Mouse (Mus musculus) brain, embryonic 14.5 days (tissue): Measurements from ENCODE around the gene Usp34. TPM values are rescaled to one million over a fixed set of nuclear protein-coding genes. Genes with fewer than 3 reads are reported as not detected.
"Not testable (repeated sequence)": the region's sequence is repeated elsewhere in the genome, so short reads cannot be mapped to it uniquely, and the experiment has no call there.

Source experiments
- DNase-seq: peaks from one replicate; pipeline ENCODE4 v3.0.0-alpha.2; 2011; ENCODE audit warnings: low read depth
- CTCF ChIP-seq: fragments of 200-500 bp; IDR thresholded peaks from 2 replicates; pipeline ENCODE4 v1.5.1; 2012; ENCODE audit warnings: inconsistent platforms, mild to moderate bottlenecking, moderate library complexity, borderline replicate concordance; ENCODE audit not compliant: insufficient read depth, insufficient read length; ENCODE audit errors: extremely low read depth
- POLR2A ChIP-seq: fragments of 200-500 bp; IDR thresholded peaks from 2 replicates; pipeline ENCODE4 v1.6.1; 2012; ENCODE audit warnings: mild to moderate bottlenecking, inconsistent platforms, borderline replicate concordance; ENCODE audit not compliant: poor library complexity, insufficient read depth, insufficient read length, severe bottlenecking; ENCODE audit errors: extremely low read depth
- polyA plus RNA-seq: library from polyadenylated mRNA; depleted of rRNA; stranded (reverse); fragments of >200 nt; gene quantifications from 2 replicates; pipeline ENCODE4 v1.2.3, GENCODE M21; 2012

The Usp34 gene
- polyA plus RNA-seq, 1 experiment: 57.6 TPM

DNA sequence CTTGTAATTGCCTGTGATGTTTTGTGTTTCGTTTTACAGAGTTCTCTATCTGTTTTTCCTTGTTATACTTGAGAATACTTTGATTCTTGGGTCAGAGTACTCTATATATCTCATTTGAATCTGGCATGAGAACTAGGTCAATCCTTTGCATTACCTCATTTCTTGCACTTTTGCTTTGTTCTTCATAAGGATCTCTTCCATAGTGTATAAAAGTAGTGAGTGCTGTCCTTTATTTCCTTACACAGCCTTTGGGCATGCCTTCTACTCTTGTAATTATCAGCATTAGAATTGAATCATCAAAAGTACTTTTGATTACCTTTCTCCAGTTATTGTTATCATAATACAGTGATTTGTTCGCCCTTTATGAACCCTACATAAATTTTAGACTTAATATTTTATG is 73.4 kb downstream of the Usp34 start:
- no peak for DNase-seq
- TF ChIP-seq POLR2A: no peak
- no peak for TF ChIP-seq CTCF

DNA sequence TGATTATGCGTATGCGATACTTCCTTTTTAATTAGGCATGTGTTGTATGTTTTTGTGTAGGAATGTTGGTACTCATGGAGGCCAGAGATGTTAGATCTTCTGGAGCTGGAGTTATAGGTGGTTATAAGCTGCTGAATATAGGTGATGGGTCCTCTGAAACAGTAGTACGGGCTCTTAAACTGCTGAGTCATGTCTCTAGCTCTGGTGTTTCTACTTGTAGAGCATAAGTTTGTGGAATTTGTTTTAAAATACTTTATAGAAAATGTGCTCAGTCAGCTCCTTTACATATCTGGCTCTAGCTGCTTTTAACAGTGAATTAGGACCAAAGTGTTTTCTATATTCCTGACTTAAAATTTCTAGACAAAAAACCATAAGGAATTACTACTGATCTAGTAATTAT is 73.9 kb downstream of the Usp34 start:
- TF ChIP-seq POLR2A: no peak
- no peak for TF ChIP-seq CTCF
- no peak for DNase-seq

DNA sequence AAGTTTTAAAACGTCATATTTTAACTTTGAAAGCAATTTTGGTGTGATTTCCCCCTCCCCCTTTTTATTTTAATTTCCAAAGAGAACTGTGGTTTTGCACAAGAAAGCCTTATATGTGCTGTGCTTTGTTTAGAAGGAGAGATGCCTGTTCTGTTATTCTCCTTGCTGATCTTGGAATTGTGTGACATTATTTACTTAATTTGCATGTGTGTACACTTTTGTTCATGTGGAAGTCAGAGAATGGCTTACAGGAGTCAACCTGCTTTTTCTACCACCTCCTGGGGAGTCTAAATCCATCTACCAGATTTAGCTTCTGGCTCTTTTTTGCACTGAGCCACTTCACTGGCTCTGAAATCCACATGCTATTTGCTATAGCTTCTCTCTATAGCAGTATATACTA is 76.1 kb downstream of the Usp34 start:
- TF ChIP-seq POLR2A (no peak), CTCF (no peak)

DNA sequence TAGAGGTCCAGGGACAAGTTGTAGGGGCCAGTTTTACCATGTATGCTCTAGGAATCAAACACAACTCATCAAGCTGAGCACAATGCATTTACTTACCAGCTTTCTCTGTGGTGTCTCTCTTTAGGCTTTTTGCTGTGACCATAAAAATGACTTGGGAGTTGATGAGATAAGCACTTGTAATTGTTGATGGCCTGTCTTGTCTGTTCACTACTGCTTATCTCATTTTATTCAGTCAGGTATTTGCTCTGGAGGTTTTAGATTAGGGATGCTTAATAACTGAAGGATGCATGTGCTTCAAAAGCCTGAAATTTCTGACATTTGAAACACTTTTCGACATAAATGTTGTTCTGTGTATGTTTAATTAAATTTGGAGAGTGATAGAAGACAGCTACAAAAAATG is 83.0 kb downstream of the Usp34 start:
- no peak for TF ChIP-seq POLR2A
- TF ChIP-seq CTCF: no peak
- DNase-seq: no peak

More for the DNA sequence above, 76.1 kb downstream of the Usp34 start:
- no peak for DNase-seq

DNA sequence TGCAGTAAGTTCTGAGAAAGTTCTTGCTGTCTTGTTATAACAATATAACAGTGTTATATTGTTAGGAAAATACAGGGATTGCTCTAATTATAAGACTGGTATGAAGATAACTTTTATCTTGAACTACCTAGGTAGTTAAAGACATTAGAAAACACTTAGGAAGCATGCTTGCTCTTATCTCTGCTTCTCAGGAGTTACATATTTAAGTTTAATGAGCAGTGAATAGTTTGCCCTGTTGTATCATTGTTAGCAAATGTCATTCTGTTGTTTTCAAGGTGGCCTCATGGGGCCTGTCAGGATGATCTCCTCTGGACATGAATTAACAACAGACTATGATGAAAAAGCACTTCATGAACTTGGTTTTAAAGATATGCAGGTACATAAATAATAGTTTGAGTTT is 85.9 kb downstream of the Usp34 start:
- no peak for DNase-seq
- no peak for TF ChIP-seq POLR2A
- no peak for TF ChIP-seq CTCF

DNA sequence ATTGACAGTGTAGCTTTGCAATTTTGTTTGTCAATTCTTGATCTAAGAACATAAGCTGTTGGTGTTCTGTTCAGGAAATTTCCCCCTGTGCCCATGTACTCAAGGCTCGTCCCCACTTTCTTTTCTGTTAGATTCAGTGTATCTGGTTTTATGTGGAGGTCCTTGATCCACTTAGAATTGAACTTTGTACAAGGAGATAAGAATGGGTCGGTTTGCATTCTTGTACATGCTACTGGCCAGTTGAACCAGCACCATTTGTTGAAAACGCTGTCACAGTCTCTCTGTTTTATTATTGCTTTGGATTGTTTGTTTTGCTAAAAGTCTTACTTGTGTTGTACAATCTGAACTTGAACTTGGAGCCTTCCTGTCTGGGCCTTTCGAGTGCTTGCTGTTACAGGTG is 89.9 kb downstream of the Usp34 start:
- no peak for DNase-seq
- TF ChIP-seq POLR2A (no peak), CTCF (no peak)

DNA sequence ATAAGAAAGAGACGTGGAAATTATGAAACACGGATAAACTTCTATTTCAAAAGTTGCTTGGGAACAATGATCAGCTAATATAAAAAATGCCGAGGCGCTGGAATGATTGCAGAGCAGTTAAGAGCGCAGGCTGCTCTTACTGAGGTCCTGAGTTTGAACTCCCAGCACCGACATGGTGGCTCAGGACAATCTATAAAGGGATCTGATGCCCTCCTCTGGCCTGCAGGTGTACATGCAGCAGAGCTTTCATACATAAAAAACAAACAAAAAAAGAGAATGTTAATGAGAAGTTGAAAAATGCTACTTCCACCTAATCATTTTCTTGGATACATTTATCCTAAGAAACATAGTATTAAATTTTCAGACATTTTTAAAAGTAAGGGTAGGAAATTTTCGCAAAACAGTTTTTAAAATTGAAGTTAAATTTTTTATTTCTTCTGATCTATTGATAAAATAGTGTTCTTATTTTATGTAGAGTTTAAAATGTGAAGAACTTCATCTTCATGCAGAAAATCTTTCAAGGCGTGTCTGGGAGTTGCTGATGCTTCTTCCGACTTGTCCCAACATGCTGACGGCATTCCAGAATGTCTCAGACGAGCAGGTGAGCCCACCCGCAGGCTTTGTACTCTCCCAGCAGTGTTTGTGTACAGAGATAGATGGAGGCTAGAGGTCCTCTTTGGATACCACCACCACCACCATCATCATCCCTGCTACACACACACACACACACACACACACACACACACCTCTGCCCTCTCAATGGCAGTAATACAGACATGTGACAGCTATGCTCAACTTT is 94.5 kb downstream of the Usp34 start:
- TF ChIP-seq POLR2A: no peak
- TF ChIP-seq CTCF: peak; percentile 27; the same call in 1 of the 2 replicates
- peak; percentile 29 for DNase-seq

DNA sequence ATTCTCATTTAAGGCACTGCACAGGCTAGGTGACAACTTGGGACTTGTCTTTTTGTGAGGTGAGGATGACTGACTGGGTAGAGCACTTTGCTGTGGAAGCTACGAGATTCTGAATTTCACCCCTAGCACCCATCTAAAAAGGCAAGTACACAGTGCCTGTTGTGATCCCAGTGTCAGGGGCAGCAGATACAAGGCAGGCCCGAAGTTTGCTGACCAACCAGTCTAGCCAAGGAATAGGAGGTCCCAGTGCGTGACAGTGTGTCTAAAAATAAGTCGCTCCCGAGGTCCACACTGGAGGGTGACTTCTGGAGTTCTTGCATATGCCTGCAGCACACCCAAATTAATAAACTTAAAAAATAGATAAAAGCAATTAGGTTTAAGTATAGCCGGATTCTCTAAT is 121.6 kb downstream of the Usp34 start:
- TF ChIP-seq POLR2A (no peak), CTCF (no peak)

DNA sequence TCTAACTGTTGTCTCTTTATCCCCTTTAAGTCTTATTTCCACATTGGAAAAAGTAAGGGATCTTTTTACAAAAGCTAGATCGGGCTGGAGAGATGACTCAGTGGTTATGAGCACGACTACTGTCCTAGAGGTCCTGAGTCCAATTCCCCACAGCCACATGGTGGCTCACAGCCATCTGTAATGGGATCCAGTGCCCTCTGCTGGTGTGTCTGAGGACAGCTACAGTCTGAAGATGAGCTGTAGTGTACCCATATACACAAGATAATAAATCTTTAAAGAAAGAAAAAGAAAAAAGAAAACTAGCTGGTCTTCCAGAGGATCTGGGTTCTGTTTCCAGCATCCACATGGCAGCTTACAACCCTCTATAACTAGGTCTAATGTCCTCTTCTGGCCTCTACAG is 123.3 kb downstream of the Usp34 start:
- no peak for TF ChIP-seq POLR2A
- TF ChIP-seq CTCF: peak; percentile 3; the same call in 1 of the 2 replicates
- no peak for DNase-seq

More for the DNA sequence above, 121.6 kb downstream of the Usp34 start:
- no peak for DNase-seq

DNA sequence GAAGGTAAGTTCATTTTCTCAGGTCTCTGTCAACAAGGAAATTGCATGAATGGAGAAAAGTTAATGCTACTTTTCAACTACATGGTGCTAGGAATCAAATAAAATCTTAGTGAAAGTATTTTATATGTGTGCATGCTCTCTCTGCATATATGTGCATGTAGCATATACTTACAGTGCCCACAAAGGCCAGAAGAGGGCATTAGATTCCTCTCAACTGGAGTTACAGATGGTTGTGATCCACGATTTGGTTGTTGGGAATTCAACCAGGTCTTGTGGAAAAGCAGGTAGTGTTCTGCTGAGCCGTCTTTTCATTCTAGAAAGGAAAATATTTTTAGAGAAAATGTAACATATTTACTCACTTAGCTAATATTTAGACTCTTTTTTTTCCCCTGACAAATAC is 129.4 kb downstream of the Usp34 start:
- TF ChIP-seq CTCF (0 out of 2 replicates have a peak, but pooled peaks have one; percentile 2), POLR2A (no peak)
- peak; percentile 7 for DNase-seq

DNA sequence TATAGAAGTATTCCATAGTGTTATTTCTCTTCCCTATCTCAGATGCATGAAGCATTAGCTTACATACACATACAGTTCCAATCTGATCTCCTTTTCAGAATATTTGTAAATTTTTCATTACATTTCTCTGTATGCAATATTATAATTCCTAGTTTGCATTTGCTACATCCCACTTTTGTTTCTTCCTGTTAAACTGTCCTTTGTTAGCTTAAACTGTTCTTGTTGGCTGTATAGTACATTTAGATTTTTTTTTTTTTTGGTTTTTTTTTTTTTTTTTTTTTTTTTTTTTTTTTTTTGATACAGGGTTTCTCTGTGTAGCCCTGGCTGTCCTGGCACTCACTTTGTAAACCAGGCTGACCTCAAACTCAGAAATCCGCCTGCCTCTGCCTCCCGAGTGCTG is 159.2 kb downstream of the Usp34 start:
- DNase-seq: not testable (repeated sequence)

DNA sequence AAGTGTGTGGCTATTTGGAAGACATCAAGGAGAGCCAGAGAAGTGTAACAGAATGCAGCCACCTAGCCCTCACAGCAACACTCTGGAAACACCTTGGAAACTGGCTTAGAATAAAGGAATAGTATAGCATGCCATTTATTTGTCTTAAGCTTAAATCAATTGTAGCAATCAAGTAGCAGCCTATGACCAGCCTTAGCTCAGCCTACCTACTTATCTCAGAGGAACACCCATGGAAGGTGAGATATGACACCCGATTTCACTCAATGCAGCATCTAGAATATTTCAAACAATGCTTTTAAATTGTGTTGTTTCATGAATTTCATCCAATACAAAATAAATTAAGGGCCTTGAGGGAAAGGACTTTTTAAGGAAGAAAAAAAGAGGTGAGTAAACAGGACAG is 183.3 kb downstream of the Usp34 start:
- no peak for DNase-seq
- TF ChIP-seq POLR2A: no peak
- TF ChIP-seq CTCF: no peak
